Mouse (Mus musculus): ENCODE data around the gene Yes1.

DNA sequence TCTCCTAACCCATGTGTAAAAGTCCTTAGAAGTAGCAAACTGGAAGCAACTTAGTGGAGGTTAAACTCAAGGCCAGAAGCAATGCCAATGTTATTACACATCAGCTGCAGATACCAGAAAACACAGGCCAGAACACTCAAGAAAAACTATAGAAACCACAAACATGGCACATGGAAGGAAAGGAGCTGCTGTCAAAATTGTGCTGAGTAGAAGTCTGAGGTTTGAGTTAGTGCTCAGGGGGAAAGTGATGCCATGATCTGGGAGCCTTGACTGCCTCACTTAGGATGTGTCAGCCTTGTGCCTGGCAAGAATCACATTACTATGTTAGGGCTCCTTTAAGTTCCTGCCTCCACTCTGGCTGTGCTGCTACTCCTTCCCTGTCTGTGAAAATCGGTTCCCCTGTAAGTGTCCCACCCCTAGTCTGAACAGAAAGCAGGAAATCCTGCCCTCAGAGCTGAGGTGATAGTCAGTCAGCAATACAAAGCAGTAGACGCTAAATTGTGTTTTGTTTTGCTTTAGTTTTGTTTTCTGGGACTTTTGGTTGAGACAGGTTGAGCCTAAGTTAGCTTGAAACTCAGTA, 3.1 kb upstream of the Yes1 start:
- TF ChIP-seq POLR2A (IDR thresholded peaks at IDR 0.05; ENCODE audit: low read depth, low read length), result no peak
- TF ChIP-seq CTCF (IDR thresholded peaks at IDR 0.05; ENCODE audit: borderline replicate concordance, insufficient read depth, low read length), result no peak

Data from embryonic fibroblast, embryonic 13.5 days (primary cell).